ENCODE assay signal across 9 mouse cellular contexts in the genomic region with DNA sequence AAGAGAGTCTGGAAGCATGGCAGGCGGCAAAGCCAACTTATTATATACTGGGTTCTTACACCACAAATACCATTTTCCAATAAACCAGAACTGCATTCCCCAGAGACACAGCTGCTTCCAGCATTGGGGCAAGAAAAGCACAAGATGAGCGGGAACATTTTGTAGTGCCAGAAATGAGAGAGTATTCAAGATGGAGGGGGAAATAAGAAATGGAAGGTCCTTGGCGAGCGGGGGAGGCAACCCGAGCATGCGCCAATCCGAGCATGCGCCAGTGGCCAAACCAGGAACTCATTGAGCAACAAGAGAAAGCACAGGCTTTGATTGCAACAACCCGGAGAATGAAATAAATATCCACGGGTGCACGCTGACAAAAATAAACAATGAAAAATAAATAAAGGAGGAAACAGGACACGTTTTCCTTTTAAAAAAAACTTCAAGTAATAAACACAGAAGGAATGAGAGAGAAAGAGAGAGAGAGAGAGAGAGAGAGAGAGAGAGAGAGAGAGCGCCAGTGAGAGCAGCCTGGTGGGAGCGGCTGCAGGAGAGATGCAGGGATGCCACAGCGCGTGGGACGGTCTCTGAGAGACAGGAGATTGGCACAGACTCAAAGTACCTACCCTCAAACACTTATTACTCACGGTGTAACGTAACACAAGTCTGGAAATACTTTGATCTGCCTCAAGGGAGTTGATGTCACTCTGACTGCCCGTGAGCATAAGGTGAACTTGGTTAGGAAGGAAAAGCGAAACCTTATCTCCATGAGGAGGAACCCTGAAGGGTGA. TPM values are rescaled to one million over a fixed set of nuclear protein-coding genes. Genes with fewer than 3 reads are reported as not detected.
A peak's percentile ranks its signal among the peaks of the same experiment; 100 is the strongest.
DNase-seq lines count a peak whose midpoint lies in the region; TF ChIP-seq lines count a peak whose summit lies in the region.
"Had no signal": no experiment of that assay in that cellular context is flagged by ENCODE, and none has a peak within 500 bp of the region (broad histone marks: within the 10 kb centered on the region; RNA-seq: fewer than 3 reads in every experiment).

No protein-coding gene starts in this region.

- WGBS in thymus, adult 2 months = 94% methylated on average over 21 of the region's 21 CpGs

- no peaks in the 10 kb centered on the region; the same call in 1 of the 2 replicates for H3K4me1 ChIP-seq in thymus, adult 2 months (replicated peaks; ENCODE audit: control insufficient read depth, insufficient read depth, low read length)

- no peaks in the 10 kb centered on the region for H3K36me3 ChIP-seq in thymus, adult 2 months (ENCODE audit: control insufficient read depth, insufficient read depth, low read length)

- no peak overlapping the region; the same call in 1 of the 2 replicates for H3K27ac ChIP-seq in thymus, adult 2 months (ENCODE audit: control insufficient read depth, insufficient read depth, low read length)
- H3K27ac ChIP-seq: macrophage had no signal

- no peak overlapping the region for H3K4me3 ChIP-seq in thymus, adult 2 months (ENCODE audit: control insufficient read depth, insufficient read depth, low read length)

- no peak for TF ChIP-seq POLR2A in thymus, adult 2 months (IDR thresholded peaks at IDR 0.05; ENCODE audit: control insufficient read depth, extremely low read depth, insufficient read depth, low read length, poor library complexity)

- TF ChIP-seq CTCF in thymus, adult 2 months (IDR thresholded peaks at IDR 0.05; ENCODE audit: borderline replicate concordance, control insufficient read depth, extremely low read depth, insufficient read depth, low read length, poor library complexity) = no peak

- H3K27me3 ChIP-seq in thymus, adult 2 months (ENCODE audit: control insufficient read depth, insufficient read depth, low read length) = no peaks in the 10 kb centered on the region

- DNase-seq in kidney, adult 18-20 months = peak; percentile 9
- DNase-seq in kidney, adult 8-10 months = no peak
- DNase-seq in gonadal fat pad, adult 2 months (ENCODE audit: low read depth) = peak; percentile 36
- DNase-seq in layer of hippocampus, adult 9-11 months = peak; percentile 54
- peak; percentile 10 for DNase-seq in ovary, postnatal 14 days (ENCODE audit: low spot score)
- no peak for DNase-seq in thymus, adult 2 months
- DNase-seq in T-cell, adult 2 months (ENCODE audit: low spot score) = no peak
- DNase-seq in cerebellum, postnatal 4 days (ENCODE audit: low spot score in 2 of 2) = no peak

RNA-seq across cellular contexts. Expression of a gene that starts 34.2 kb away (rescaled TPM):
- polyA plus RNA-seq in gonadal fat pad, adult 2 months (2012; rRNA removed) = 15.5 and 15.8 TPM in 2 replicates
- polyA plus RNA-seq in thymus, adult 2 months (2012; rRNA removed) = 16.7 and 18.1 TPM in 2 replicates
- polyA plus RNA-seq: macrophage had no signal

Comparison
In these comparisons a context has a peak if more than half of its experiments do, and no peak if none do; other contexts are left out.
1. DNase-seq: peak in kidney, adult 18-20 months (single experiment), gonadal fat pad, adult 2 months (single experiment), layer of hippocampus, adult 9-11 months (single experiment) and ovary, postnatal 14 days (single experiment); none in kidney, adult 8-10 months (0 of 2), thymus, adult 2 months (single experiment), T-cell, adult 2 months (single experiment) and cerebellum, postnatal 4 days (0 of 2).